Mouse (Mus musculus) limb, embryonic 14.5 days (tissue): Measurements from ENCODE around the gene Gria1. TPM values are rescaled to one million over a fixed set of nuclear protein-coding genes. Genes with fewer than 3 reads are reported as not detected.

Source experiments
- ATAC-seq: fragments of 200-750 bp; cut with Nextera tagmentation; 2 replicates; pipeline ENCODE4 v1.8.0; 2017; ENCODE audit warnings: low read depth, moderate number of reproducible peaks, moderate TSS enrichment; ENCODE audit not compliant: low FRiP score
- DNase-seq: peaks from one replicate; pipeline ENCODE4 v3.0.0-alpha.2; 2015; ENCODE audit warnings: low spot score
- H3K27ac ChIP-seq: fragments of 300-500 bp; sonication (generic); replicated peaks from 2 replicates; pipeline ENCODE4 v1.5.1; 2014; ENCODE audit warnings: low read depth, mild to moderate bottlenecking, low read length, moderate library complexity, mixed read lengths
- H3K27me3 ChIP-seq: fragments of 300-500 bp; sonication (generic); 2 replicates; pipeline ENCODE4 v1.6.1; 2014; ENCODE audit warnings: low read length, mixed read lengths; ENCODE audit not compliant: control insufficient read depth, insufficient read depth
- H3K36me3 ChIP-seq: fragments of 300-500 bp; sonication (generic); 2 replicates; pipeline ENCODE4 v1.6.1; 2014; ENCODE audit warnings: mild to moderate bottlenecking, low read length, moderate library complexity, mixed read lengths; ENCODE audit not compliant: control insufficient read depth, insufficient read depth
- H3K4me1 ChIP-seq: fragments of 300-500 bp; sonication (generic); 2 replicates; pipeline ENCODE4 v1.6.1; 2014; ENCODE audit warnings: antibody characterized with exemption, low read length, mixed read lengths; ENCODE audit not compliant: control insufficient read depth, insufficient read depth
- H3K4me2 ChIP-seq: fragments of 300-500 bp; sonication (generic); replicated peaks from 2 replicates; pipeline ENCODE4 v1.6.1; 2014; ENCODE audit warnings: low read depth, mild to moderate bottlenecking, low read length, moderate library complexity; ENCODE audit not compliant: severe bottlenecking
- H3K4me3 ChIP-seq: fragments of 300-500 bp; sonication (generic); replicated peaks from 2 replicates; pipeline ENCODE4 v1.5.1; 2014; ENCODE audit warnings: low read length
- H3K9ac ChIP-seq: fragments of 300-500 bp; sonication (generic); 2 replicates; pipeline ENCODE4 v1.6.1; 2014; ENCODE audit warnings: mild to moderate bottlenecking, low read depth, low read length, moderate library complexity; ENCODE audit not compliant: severe bottlenecking
- H3K9me3 ChIP-seq: fragments of 300-500 bp; sonication (generic); 2 replicates; pipeline ENCODE4 v1.6.1; 2016; ENCODE audit warnings: low read length; ENCODE audit not compliant: control insufficient read depth
- POLR2A ChIP-seq: fragments of 200-500 bp; IDR thresholded peaks from 2 replicates; pipeline ENCODE4 v1.8.0; 2012; ENCODE audit warnings: inconsistent platforms, mild to moderate bottlenecking, moderate library complexity, borderline replicate concordance; ENCODE audit not compliant: insufficient read depth, insufficient read length; ENCODE audit errors: extremely low read depth
- WGBS: fragments of 180-500 bp; shearing (Covaris S2); extraction: QIAGEN DNeasy Blood & Tissue Kit; methylation state at CpG from one replicate; pipeline ENCODE4 v1.1.7; 2014; 5-methylcytosine and 5-hydroxymethylcytosine counted together
- polyA plus RNA-seq, 2 experiments: library from polyadenylated mRNA; depleted of rRNA in 1 of 2; stranded (reverse) in 1 of 2; unstranded in 1 of 2; fragments of >200 nt; fragmentation: Nextera tagmentation in 1 of 2; extraction: Ambion mirVana in 1 of 2; gene quantifications; 2 replicates each; pipeline versions ENCODE4 v1.2.1 to v1.2.3; 2012 to 2014

Gria1 gene
- polyA plus RNA-seq, 2 experiments, result 1.7 to 2.2 TPM

GRCm38 (mm10) chr11:57012287-57012921, 1.2 kb downstream of the Gria1 start:
- Histone ChIP-seq H3K9me3 (no peaks in the 10 kb centered on the region), H3K9ac (no peak overlapping the region), H3K4me1 (no peaks in the 10 kb centered on the region), H3K4me2 (peak overlapping the region; percentile 41), H3K36me3 (no peaks in the 10 kb centered on the region), H3K4me3 (no peak overlapping the region), H3K27ac (no peak overlapping the region), H3K27me3 (peaks cover 4% of the 10 kb centered on the region; the same call in 1 of the 2 replicates)
- no peak for ATAC-seq
- no peak for DNase-seq
- WGBS, result 36% methylated on average over 13 of the region's 13 CpGs
- no peak for TF ChIP-seq POLR2A

- H3K27me3 ChIP-seq, result peaks cover 4% of the 10 kb centered on the region; the same call in 1 of the 2 replicates
Measured at GRCm38 (mm10) chr11:57013464-57014190, 2.4 kb downstream of the Gria1 start.

GRCm38 (mm10) chr11:57014396-57014795, 3.2 kb downstream of the Gria1 start:
- ATAC-seq, result no peak
- Histone ChIP-seq H3K4me1 (no peaks in the 10 kb centered on the region), H3K27me3 (peaks cover 4% of the 10 kb centered on the region; the same call in 1 of the 2 replicates), H3K9ac (no peak overlapping the region), H3K9me3 (no peaks in the 10 kb centered on the region), H3K27ac (no peak overlapping the region), H3K4me2 (no peak overlapping the region), H3K4me3 (no peak overlapping the region), H3K36me3 (no peaks in the 10 kb centered on the region)
- DNase-seq, result no peak
- no peak for TF ChIP-seq POLR2A
- 77% methylated on average over 6 of the region's 6 CpGs for WGBS

More at GRCm38 (mm10) chr11:57013464-57014190, 2.4 kb downstream of the Gria1 start:
- no peak for TF ChIP-seq POLR2A
- 59% methylated on average over 9 of the region's 9 CpGs for WGBS
- H3K4me1 ChIP-seq, result no peaks in the 10 kb centered on the region
- H3K4me3 ChIP-seq, result no peak overlapping the region
- H3K27ac ChIP-seq, result no peak overlapping the region
- ATAC-seq, result no peak
- H3K4me2 ChIP-seq, result no peak overlapping the region
- DNase-seq, result no peak
- H3K9me3 ChIP-seq, result no peaks in the 10 kb centered on the region
- H3K9ac ChIP-seq, result no peak overlapping the region
- H3K36me3 ChIP-seq, result no peaks in the 10 kb centered on the region

GRCm38 (mm10) chr11:57018536-57018935, 7.3 kb downstream of the Gria1 start:
- H3K36me3 ChIP-seq, result no peaks in the 10 kb centered on the region
- H3K4me3 ChIP-seq, result no peak overlapping the region
- H3K9ac ChIP-seq, result no peak overlapping the region
- H3K9me3 ChIP-seq, result no peaks in the 10 kb centered on the region
- no peaks in the 10 kb centered on the region for H3K4me1 ChIP-seq
- TF ChIP-seq POLR2A, result no peak
- no peak overlapping the region for H3K27ac ChIP-seq
- 66% methylated on average over 4 of the region's 4 CpGs for WGBS
- ATAC-seq (no peak), DNase-seq (no peak)
- no peak overlapping the region for H3K4me2 ChIP-seq
- no peaks in the 10 kb centered on the region for H3K27me3 ChIP-seq

- no peak overlapping the region for H3K27ac ChIP-seq
- ATAC-seq (no peak), DNase-seq (no peak)
- no peak overlapping the region for H3K4me3 ChIP-seq
- H3K36me3 ChIP-seq, result no peaks in the 10 kb centered on the region
- H3K4me1 ChIP-seq, result no peaks in the 10 kb centered on the region
- no peaks in the 10 kb centered on the region for H3K9me3 ChIP-seq
- no peak for TF ChIP-seq POLR2A
- no peak overlapping the region for H3K9ac ChIP-seq
- no peaks in the 10 kb centered on the region for H3K27me3 ChIP-seq
- 69% methylated on average over 4 of the region's 4 CpGs for WGBS
- H3K4me2 ChIP-seq, result no peak overlapping the region
Measured at GRCm38 (mm10) chr11:57022400-57022799, 11.2 kb downstream of the Gria1 start.
